Mouse (Mus musculus) urinary bladder, adult 18-20 months (tissue): ENCODE measurements around the gene Rbbp8nl.
A peak's percentile ranks its signal among the peaks of the same experiment; 100 is the strongest.

ENCODE experiments used
- DNase-seq, 2 experiments: peaks; one replicate each; pipeline ENCODE4 v3.0.0; 2022; ENCODE audit warnings: low spot score in 2 of 2, mixed read lengths in 2 of 2

The Rbbp8nl gene

DNA sequence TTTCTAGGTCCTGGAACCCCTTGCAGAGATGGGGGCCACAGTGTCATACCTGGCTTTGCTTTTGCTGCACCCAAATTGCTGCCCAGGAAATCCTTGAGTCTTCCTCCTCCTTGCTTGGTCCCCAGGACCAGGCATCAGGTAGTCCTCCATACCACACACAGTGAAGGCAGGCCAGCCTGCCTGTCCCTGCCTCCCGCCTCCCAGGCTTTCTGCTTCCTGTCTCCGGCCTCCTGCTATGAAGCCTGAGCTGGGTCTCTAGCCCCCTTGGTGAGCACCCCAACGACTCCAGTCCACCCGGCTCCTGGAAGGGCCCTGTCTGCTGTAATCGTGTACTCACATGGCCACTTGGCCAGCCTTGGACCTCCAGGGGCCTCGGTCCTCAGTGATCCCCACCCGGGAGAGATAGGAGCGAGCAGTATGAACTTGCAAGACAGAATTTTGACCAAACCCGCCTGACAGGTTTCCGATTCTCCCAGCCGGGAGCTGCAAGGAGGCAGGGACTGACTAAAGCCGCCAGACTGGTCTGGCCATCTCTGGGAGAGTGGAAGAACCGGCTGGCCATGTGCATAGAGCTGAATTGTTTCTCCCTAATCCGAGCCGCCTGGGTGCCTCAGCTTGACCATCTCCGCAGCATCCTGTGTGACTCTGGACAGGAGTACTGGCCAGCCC is at the start of gene Rbbp8nl:
Rbbp8nl (minus strand) TSS at position 440 of the 669 bp plus-strand sequence.
- DNase-seq, result peak; percentile 80 to 84

DNA sequence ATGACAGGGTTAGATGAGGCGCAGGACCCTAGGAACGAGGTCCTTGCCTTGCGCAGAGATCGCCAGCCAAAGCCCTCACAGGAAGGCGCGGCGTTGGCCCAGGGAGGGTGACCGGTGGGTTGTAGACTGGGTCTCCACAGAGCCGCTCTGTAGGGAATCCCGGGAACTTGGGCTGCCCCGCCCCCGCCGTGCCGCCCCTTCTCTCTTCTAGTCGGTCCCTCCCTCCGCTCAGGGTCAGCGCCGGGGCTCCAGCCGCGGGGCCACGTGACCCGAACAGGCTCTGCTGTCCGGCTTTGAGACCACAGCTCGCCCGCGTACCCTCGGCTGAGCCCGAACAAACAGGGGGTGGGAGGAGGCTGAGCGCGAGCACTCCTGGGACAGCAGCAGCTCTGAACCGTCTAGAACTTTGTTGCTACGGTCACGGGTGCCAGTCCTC is 44.9 kb upstream of the Rbbp8nl start, which contains the start of gene Gata5:
Gata5 (minus strand) TSS at position 149 of the 436 bp plus-strand sequence.
- DNase-seq, result peak; percentile 50 to 76

DNA sequence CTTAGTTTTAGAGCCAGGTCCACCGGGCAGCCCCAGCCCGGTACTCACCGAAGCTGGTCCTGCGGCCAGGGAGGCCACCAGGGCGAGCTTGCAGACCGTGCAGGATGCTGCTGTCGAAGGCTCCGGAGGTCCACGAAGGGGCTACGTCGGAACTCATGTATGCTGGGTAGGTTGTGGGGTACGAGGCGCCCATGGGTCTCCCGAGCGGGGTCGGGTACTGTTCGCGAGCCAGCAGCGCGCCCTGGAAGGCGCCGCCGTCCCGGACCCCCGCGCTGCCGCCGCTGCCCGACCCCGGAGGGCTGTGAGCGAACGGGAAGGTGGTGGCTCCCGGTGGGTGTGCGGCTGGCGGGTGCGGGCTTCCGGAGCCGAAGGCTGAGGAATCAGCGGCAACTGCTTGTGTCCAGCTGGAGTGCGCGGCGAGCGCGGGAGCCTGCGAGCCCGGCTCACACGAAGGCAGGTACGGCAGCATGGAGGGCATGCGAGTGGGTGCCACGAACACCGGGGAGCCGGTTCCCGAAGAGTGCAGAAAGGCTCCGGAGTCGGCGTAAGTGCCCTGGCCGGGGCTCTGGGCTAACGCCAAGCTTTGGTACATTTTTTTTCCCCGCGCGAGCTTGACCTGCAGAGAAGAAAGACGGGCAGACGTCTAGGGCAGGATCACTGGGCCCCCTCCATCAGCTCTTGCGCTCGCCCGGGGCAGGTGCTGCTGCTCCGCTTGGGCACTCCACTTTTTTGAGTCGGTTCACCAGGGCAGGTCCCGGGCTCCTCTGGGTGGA is 44.3 kb upstream of the Rbbp8nl start:
- no peak for DNase-seq

DNA sequence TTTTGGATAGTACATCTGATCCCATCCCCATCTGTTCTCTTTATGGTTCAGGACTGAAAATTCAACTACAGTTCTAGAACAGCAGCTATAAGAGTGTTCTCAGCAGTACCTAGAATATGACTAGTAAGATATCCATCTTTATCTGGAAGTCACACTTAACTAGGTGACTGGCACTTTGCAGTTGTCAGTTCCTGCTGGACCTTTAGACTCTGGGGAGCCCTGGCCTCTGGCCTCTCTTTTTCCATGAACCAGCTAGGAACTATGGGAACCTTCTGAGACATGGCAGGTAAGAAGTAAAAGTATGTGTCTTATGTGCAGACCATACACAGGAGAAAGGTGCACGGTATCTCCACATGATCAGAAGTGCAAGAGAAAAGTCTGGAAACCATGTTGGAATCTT is 39.8 kb upstream of the Rbbp8nl start:
- no peak for DNase-seq

DNA sequence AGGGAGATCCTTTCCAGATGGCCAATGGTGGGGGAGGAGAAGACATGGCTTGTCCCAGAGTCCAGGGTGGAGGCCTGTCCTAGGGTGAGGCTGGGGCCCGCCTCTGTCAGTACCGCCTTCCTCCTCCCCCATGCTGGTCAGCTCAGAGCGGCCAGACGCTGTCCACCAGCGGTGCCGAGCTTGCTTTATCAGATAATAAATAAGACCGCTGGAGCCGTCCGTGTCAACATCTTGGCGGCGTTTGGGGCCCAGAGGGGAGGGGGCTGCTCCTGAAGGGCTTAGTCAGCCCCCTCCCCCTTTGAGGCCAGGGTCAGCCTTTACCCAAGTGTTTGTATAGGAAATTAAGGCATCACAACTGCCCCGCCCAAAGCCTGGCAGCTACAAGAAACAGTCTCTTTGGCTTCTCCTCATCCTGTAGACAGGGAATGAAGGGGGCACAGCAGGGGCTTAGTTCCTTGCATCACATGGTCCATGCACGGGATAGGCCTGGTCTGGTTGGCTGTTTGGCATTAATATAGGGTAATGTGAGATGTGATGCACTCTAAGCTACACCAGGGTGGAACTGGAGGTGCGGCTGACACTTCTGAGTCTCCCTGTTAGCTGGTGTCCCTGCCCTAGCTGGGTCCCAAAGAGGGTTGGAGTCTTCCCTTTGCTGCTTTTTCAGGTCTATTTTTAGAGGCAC is 33.1 kb upstream of the Rbbp8nl start:
- peak in 1 of 2 experiments; percentile 44 for DNase-seq

DNA sequence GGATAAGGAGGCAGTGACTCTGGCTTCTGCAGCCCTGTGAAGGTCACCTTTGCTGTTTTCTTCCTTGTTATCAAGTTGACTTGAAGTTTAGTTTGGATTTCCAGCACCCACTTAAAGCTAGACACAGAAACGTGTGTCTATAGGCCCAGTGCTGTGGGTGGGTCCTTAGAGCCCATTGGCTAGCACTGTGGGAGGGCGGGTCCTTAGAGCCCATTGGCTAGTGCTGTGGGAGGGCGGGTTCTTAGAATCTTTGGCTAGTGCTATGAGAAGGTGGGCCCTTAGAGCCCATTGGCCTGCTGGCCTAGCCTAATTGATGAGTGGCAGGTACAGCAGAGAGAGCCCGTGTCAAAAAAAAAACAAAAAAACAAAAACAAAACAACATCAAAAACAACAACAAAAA is 30.5 kb upstream of the Rbbp8nl start:
- no peak for DNase-seq

GRCm38 (mm10) chr2:180317591-180317990 is 27.9 kb upstream of the Rbbp8nl start:
- no peak for DNase-seq

GRCm38 (mm10) chr2:180314292-180314691 is 24.6 kb upstream of the Rbbp8nl start:
- DNase-seq, result no peak

GRCm38 (mm10) chr2:180311147-180311546 is 21.5 kb upstream of the Rbbp8nl start:
- DNase-seq, result no peak

DNA sequence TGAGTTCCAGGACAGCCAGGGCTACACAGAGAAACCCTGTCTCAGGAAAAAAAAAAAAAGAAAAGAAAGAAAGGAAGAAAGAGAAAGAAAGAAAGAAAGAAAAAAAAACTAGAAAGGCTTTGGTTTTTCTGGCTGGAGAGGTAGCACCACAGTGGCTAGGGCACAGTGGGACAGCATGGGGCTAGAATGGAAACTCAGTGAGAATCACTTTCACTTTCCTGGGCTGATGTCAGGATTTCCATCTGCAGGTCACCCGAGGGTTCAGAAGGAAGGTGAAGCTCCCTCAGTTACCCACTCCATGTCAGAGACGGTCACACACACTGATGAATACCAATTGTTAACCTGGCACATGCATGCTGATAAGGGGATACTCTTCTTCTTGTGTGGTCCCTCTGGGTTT is 18.0 kb upstream of the Rbbp8nl start:
- DNase-seq, result no peak

DNA sequence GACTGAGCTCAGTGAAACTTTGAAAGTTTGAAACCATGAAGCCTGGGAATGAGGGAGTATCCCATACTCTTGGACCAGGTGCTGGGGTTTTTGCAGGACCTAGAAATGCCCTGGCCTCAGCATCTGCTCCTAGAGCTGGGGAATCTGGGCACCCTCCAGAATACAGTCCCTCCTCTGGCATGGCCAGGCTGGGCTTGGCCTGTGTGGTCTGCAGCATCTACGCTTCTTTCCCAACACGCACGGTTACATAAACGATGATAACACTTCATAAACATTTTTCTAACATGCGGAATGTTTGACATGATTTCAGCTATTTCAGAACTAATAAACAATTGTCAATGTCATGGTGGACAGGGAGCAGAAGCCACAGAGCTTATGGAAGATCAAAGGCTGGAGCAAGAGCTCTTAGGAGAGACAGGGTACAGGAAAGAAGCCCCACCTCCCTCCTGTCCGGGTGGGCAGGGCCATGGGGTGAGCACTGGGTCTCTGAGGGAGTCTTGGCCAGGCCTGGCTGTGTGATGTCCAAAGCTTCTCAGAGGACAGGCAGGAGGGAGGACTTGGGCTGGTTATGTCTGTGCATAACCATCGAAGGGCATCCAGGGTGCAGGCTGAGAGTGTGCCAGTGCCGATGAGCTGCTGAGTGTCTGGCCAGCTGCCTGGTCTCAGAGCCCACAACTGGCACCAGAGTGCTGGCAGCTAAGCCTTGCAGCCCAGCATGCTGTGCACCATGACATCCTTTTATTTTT is 16.9 kb upstream of the Rbbp8nl start:
- peak in 1 of 2 experiments; percentile 43 for DNase-seq

DNA sequence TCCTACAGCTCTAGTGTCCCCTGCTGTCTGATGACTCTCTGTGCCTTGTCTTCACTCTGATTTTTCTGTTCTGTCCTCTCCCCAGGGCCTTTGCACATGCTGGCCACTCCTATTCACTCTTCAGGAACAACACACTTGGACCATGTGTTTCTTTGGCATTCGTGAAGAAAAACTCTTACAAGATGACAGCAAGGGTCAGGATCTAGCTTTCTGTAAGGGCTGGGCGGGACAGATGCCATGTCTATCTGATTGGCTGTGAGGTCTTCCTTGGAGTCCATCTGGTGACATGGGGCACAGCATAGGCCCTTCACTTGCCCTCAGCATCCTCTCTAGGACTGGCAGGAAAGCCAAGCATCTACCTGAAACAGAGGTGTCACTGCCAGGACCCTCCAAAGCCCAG is 16.3 kb upstream of the Rbbp8nl start:
- DNase-seq, result no peak

DNA sequence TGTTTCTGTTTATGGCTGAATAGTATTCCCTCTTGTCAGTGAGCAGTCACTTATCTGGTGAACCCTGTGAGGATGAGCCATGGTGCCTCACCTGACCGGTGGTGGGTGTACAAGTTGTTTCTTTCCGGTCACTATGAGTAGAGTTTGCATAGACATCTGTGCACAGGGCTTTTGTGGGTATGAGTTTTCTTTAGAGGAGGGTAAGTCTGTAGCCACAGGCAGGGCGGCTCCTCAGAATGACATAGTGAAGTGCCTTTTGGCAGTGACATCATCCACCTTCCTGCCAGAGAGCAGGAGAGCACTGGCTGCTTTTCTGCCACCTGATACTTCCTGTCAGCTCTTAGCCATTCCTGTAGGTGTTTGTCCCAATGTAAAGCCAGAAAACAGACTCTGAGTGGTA is 15.8 kb upstream of the Rbbp8nl start:
- DNase-seq, result no peak

DNA sequence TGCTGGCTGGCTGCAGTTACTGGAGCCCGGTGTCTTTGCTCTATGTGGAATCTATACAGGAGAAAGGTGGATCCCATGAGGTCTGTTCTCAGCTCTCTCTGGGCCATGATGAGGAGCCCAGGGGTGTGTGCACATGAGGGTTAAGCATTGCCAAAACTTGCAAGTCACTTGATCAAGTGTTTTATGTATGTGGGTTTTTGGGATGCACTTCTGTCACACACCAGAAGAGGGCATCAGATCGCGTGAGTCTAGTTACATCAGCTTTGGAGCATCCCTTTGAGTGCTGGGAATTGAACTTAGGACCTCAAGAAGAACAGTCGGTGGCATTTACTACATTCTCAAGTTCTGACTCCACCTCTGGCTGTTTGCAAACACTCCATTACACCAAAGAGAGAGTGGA is 14.9 kb upstream of the Rbbp8nl start:
- no peak for DNase-seq

DNA sequence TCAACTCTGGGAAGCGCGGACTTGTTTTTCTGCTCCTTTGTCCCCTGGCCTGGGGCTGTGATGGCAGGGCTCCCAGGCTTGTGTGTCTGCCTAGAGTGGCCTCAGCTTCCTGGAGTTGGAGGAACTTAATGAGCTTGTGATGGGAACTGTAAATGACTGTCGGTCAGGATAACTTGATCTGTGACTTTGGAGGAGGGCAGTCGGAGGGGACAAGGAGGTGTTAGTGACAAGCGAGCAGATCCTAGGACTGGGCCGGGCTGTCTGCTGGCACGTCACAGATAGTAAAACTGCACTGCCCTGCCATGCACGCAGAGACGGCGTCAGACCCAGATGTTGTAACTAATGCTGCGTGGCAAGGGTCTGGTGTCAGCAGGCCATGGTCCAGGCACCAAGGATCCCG is 13.8 kb upstream of the Rbbp8nl start:
- DNase-seq, result no peak

DNA sequence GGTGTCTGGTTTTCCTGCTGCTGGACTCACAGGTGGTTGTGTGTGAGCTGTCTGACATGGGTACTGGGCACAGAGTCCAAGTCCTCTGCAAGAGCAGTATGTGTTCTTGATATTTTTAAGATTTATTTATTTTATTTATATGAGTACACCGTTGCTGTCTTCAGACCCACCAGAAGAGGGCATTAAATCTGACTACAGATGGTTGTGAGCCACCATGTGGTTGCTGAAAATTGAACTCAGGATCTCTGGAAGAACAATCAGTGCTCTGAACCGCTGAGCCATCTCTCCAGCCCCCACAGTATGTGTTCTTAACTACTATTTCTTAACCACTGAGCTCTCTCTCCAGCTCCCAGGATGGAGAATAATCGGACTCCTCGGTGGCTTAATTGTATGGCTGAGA is 12.5 kb upstream of the Rbbp8nl start:
- no peak for DNase-seq

- DNase-seq, result no peak
Observed at GRCm38 (mm10) chr2:180300771-180301170, 11.1 kb upstream of the Rbbp8nl start.

- no peak for DNase-seq
Observed at GRCm38 (mm10) chr2:180300252-180300651, 10.6 kb upstream of the Rbbp8nl start.

GRCm38 (mm10) chr2:180292906-180293305 is 3.2 kb upstream of the Rbbp8nl start:
- no peak for DNase-seq

GRCm38 (mm10) chr2:180292026-180292425 is 2.3 kb upstream of the Rbbp8nl start:
- DNase-seq, result no peak

DNA sequence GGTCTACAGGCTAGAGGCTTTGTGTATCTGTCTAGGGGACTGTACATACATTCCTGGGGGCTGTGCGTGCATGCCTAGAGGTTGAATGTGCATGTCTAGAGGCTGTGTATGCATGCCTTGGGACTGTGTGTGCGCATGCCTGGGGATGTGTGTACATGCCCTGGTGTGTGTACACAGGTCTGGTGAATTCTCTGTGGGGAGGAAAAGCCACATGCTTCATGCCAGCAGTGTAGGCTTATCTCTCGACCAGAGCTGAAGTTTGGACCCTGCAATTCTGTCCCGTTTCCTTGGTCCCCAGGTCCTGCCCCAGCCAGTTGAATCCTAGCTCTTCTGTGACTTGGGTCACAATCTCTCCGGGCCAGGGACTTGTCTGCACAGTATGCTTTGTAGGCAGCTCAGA is 1.9 kb upstream of the Rbbp8nl start:
- DNase-seq, result no peak

- no peak for DNase-seq
Observed at GRCm38 (mm10) chr2:180290503-180290902, 824 bp upstream of the Rbbp8nl start.
